Mouse (Mus musculus): ENCODE results near the gene Sult2a6.

The Sult2a6 gene

DNA sequence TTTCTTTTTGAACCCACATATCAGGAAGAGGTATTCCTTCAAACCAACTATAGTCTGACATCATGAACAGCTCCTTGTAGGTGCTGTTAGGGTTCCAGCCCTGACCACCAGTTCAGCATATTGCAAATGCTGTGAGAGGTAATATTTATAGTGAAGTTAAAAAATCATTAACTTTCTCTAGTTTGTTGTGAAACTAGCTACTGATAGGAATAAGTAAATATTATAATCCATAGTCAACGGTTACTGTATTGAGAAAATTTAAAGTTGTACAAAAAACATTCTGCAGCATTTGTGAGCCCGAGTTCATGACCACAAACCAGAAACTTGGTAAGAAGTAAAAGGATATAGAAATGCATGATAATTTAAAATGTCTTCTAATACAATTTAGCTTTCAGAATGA lies at the start of gene Sult2a6:
Gene Sult2a6, minus strand, starts transcription at position 101 of the 400 bp plus-strand sequence.
- no peak for DNase-seq

DNA sequence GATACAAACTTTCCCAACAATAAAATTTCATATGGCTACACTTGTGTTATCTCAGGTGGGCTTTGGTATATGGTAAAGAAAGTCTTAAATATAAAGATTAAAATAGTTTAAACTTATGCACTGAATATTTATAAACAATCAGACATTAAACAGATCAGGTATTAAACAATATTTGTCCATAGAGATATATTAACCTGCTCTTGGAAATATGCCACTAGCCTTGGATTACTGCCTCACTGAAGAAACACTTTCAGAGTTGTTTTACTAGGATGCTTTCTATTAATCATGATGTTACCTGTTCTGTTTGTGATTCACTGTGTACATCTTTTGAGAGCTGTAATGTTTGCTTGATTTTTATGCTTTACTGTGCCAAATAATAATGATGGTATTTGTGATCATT lies 39.4 kb downstream of the Sult2a6 start:
- no peak for DNase-seq

DNA sequence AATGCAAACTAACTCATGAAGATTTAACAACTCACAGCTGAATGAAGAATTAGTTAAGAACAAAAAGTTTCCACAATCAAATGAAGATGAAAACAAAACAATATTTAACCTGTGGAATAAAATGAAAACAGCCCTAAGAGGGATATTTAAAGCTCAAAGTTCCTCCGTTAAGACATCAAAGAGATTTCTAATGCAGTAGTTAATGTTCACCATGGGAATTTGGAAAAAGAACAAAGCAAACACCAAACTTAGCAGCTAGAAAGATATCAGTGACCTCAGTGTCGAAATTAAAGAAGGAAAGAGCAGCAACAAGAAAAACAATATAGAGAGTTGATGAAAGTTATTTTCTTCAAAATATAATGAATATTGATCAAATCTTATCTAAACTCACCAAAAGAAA lies 51.3 kb downstream of the Sult2a6 start:
- no peak for DNase-seq

DNA sequence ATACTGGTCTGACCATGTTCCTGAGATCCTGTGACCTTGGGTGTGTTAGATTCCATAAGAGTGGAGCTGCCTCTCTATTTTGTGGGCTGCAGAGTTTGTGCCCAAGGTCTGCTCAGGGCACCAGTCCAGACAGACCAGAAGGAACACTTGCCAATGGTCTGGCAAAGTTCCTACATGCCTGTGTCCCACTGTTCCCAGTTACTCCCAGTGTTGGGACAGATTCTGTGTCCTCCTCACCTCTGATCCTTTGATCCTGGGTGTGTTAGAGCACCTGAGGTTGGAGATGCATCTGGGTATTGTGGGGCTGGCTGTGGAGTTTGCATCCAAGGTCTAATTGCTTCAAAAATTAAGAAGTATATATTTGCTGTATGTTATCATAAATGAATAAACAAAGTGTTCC lies 52.2 kb downstream of the Sult2a6 start:
- no peak for DNase-seq

Measured in cerebellum, adult 9-10 months (tissue).